Mouse (Mus musculus): ENCODE data around the gene Rab3il1. TPM values are rescaled to one million over a fixed set of nuclear protein-coding genes. Genes with fewer than 3 reads are reported as not detected.

Gene Rab3il1
- polyA plus RNA-seq (2012; rRNA removed), result 362 and 384 TPM in 2 replicates

DNA sequence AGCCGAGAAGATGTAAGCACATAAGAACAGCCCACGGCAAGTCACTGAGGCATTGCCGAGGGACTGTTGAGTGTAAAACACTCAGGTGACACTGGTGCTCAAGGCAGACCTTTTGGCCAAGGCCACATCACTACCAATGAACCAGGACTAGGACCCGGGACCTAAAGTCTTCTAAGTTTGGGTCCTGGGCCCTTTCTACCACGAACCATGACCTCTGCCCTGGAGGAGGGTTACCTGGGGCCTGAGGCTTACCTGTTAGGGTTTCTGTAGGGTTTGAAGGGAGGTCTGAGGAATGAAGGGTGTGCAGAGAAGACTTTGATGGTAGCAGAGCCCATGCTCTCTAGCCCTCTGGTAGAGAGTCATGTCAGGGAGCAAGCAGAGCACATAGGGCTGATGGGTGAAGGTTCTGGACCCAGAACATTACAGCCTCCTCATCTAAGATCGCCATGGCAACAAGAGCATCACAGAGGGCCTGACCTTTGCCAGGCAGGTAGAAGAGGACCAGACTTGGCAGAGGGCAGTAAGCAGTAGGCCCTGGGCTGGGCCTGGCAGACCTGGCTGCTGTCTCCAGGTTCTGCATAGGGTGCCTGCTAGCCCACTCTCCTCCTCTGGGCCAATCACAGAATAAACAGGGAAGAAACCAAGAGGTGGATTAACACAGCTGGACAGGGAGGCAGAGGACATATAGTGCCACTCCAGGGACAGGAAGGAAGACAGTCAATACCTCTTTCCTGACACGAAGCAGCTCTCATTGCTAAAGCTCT lies at the start of gene Rab3il1, which contains the start of gene Best1:
Rab3il1 (plus strand) TSS at position 464 of the 764 bp plus-strand sequence.
Best1 (minus strand) TSS at position 428 of the 764 bp plus-strand sequence.
- TF ChIP-seq POLR2A (IDR thresholded peaks at IDR 0.05; ENCODE audit: control insufficient read depth, low read depth, low read length), result peak; percentile 82; the same call in 1 of the 2 replicates
- no peak for TF ChIP-seq CTCF (IDR thresholded peaks at IDR 0.05; ENCODE audit: control insufficient read depth, insufficient read depth, insufficient replicate concordance, low read depth, low read length)
- Histone ChIP-seq H3K4me3 (ENCODE audit: control insufficient read depth, low read depth, low read length) (peak within 1 kb of the TSS; percentile 89), H3K4me1 (ENCODE audit: control insufficient read depth, insufficient read depth, low read length) (no peaks in the 10 kb centered on the region), H3K27ac (ENCODE audit: control insufficient read depth, insufficient read depth, low read depth, low read length) (peak within 1 kb of the TSS; percentile 68), H3K36me3 (ENCODE audit: control insufficient read depth, insufficient read depth, low read length) (no peaks in the 10 kb centered on the region), H3K27me3 (ENCODE audit: control insufficient read depth, insufficient read depth, low read length) (no peaks in the 10 kb centered on the region)

DNA sequence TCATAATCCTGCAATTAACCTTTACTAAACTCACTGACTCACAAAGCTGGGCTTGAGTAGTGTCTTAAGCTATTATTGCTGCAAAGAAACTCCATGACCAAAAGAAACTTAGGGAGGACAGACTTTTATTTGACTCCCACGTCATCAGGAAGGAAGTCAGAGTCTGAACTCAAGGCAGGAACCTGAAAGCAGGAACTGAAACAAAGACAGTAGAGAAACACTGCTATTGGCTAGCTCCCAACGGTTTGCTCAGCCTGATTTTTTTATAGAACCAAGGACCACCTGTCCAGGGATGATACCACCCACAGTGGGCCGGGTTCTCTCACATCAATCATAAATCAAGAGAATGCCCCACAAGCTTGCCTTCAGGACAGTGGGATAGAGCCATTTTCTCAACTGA lies 49.1 kb upstream of the Rab3il1 start:
- H3K4me3 ChIP-seq (ENCODE audit: control insufficient read depth, low read depth, low read length), result no peak overlapping the region
- no peaks in the 10 kb centered on the region for H3K27me3 ChIP-seq (ENCODE audit: control insufficient read depth, insufficient read depth, low read length)
- H3K27ac ChIP-seq (ENCODE audit: control insufficient read depth, insufficient read depth, low read depth, low read length), result no peak overlapping the region
- no peaks in the 10 kb centered on the region for H3K36me3 ChIP-seq (ENCODE audit: control insufficient read depth, insufficient read depth, low read length)
- H3K4me1 ChIP-seq (ENCODE audit: control insufficient read depth, insufficient read depth, low read length), result no peaks in the 10 kb centered on the region
- TF ChIP-seq POLR2A (IDR thresholded peaks at IDR 0.05; ENCODE audit: control insufficient read depth, low read depth, low read length), result no peak
- no peak for TF ChIP-seq CTCF (IDR thresholded peaks at IDR 0.05; ENCODE audit: control insufficient read depth, insufficient read depth, insufficient replicate concordance, low read depth, low read length)

DNA sequence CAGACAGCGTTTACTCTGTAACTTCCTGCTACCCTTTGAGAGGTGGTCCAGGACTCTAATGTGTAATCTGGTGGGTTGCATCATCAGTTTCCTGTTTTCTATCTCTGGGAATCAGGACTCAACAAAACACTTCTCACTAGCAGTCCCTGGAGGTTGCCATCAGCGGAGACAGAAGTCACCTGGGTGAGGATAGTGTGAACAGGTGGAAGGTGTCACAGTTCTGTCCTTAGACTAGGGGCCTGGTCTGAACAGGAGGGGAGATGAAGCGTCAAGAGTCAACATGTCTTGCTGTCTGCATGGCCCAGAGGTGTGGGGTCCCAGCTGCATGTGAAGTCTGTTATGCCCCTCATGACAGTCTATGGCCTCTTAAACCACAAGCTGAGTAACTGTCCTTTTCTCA lies 48.6 kb upstream of the Rab3il1 start:
- Histone ChIP-seq H3K36me3 (ENCODE audit: control insufficient read depth, insufficient read depth, low read length) (no peaks in the 10 kb centered on the region), H3K4me1 (ENCODE audit: control insufficient read depth, insufficient read depth, low read length) (no peaks in the 10 kb centered on the region), H3K27me3 (ENCODE audit: control insufficient read depth, insufficient read depth, low read length) (no peaks in the 10 kb centered on the region), H3K4me3 (ENCODE audit: control insufficient read depth, low read depth, low read length) (no peak overlapping the region), H3K27ac (ENCODE audit: control insufficient read depth, insufficient read depth, low read depth, low read length) (no peak overlapping the region)
- TF ChIP-seq POLR2A (IDR thresholded peaks at IDR 0.05; ENCODE audit: control insufficient read depth, low read depth, low read length) (no peak), CTCF (IDR thresholded peaks at IDR 0.05; ENCODE audit: control insufficient read depth, insufficient read depth, insufficient replicate concordance, low read depth, low read length) (no peak)

DNA sequence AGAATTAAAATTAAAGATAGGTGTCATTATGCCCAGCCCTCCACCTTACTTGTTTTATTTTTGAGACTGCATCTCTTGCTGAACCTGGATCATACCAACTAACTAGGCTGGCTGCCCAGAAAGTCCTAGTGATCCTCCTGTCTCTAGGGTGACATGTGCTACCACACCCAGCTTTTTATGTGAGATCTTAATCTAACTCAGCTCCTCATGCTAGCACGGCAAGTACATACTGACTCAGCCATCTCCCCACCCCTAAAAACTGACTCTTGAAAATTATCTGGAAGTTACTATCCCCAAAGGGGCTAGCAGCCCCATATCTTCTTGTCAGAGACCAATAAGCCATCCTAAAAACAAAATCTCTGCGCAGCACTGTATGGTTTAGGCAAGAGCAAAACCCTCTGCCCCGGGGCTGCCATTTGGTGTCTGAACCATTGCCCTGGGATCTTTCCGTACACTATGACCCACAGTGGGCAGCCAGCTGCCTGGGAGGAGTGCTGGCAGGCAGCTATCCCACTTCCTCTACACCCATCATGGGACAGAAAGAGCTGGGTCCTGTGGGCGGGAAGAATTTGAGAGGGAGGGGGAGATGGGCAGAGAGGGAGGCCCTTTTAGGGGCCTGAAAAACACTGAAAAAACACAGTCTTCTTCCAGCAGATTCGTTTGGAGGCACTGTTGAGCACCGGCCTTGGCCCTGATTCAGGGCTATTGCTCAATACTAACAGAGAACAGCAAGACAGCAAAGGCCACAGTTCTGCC lies 47.2 kb upstream of the Rab3il1 start:
- Histone ChIP-seq H3K4me3 (ENCODE audit: control insufficient read depth, low read depth, low read length) (no peak overlapping the region), H3K4me1 (ENCODE audit: control insufficient read depth, insufficient read depth, low read length) (no peaks in the 10 kb centered on the region), H3K36me3 (ENCODE audit: control insufficient read depth, insufficient read depth, low read length) (no peaks in the 10 kb centered on the region), H3K27ac (ENCODE audit: control insufficient read depth, insufficient read depth, low read depth, low read length) (peak overlapping the region; percentile 94), H3K27me3 (ENCODE audit: control insufficient read depth, insufficient read depth, low read length) (no peaks in the 10 kb centered on the region)
- TF ChIP-seq POLR2A (IDR thresholded peaks at IDR 0.05; ENCODE audit: control insufficient read depth, low read depth, low read length), result no peak; the same call in 1 of the 2 replicates
- no peak for TF ChIP-seq CTCF (IDR thresholded peaks at IDR 0.05; ENCODE audit: control insufficient read depth, insufficient read depth, insufficient replicate concordance, low read depth, low read length)

DNA sequence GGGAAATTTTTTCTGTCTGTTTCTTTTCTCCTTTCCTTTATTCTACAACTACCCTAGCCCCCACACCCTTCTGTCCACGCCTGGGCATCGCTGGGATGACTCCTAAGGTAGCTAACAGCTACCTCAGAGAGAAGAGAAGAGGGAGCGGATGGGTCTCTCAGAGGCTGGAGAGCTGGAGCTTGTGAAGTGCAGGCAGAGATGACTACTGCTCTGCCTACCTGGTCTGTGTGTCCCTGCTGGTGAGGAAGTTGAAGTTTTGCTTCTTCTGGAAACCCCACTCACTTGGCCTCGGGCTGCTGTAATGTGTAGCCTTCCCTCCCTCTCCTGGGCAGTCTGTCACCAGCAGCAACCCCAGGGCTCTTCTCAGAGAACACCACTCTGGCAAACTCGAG lies 46.7 kb upstream of the Rab3il1 start:
- Histone ChIP-seq H3K27me3 (ENCODE audit: control insufficient read depth, insufficient read depth, low read length) (no peaks in the 10 kb centered on the region), H3K4me1 (ENCODE audit: control insufficient read depth, insufficient read depth, low read length) (no peaks in the 10 kb centered on the region), H3K27ac (ENCODE audit: control insufficient read depth, insufficient read depth, low read depth, low read length) (peak overlapping the region; percentile 94), H3K36me3 (ENCODE audit: control insufficient read depth, insufficient read depth, low read length) (no peaks in the 10 kb centered on the region), H3K4me3 (ENCODE audit: control insufficient read depth, low read depth, low read length) (peak overlapping the region; percentile 17; the same call in 1 of the 2 replicates)
- no peak for TF ChIP-seq CTCF (IDR thresholded peaks at IDR 0.05; ENCODE audit: control insufficient read depth, insufficient read depth, insufficient replicate concordance, low read depth, low read length)
- TF ChIP-seq POLR2A (IDR thresholded peaks at IDR 0.05; ENCODE audit: control insufficient read depth, low read depth, low read length), result no peak

DNA sequence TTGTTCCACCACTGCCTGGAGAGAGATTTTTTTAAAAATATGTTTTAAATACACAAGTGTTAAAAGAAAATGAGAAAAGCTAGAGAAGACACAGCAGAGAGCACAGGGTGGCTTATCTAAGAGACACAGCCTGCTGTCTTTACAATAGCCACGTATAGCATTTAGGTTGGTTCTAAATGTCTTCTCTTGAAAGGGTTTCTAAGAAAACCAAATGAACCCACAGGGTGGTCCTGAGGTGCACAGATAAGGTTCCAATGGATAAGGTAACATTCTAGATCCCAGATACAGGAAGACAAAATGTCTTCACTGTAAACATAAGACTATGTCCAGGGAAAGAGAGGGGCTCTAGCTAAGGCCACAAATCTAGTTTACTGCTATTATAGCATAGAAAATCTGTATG lies 46.0 kb upstream of the Rab3il1 start:
- H3K4me3 ChIP-seq (ENCODE audit: control insufficient read depth, low read depth, low read length), result no peak overlapping the region
- H3K27me3 ChIP-seq (ENCODE audit: control insufficient read depth, insufficient read depth, low read length), result no peaks in the 10 kb centered on the region
- TF ChIP-seq CTCF (IDR thresholded peaks at IDR 0.05; ENCODE audit: control insufficient read depth, insufficient read depth, insufficient replicate concordance, low read depth, low read length) (no peak), POLR2A (IDR thresholded peaks at IDR 0.05; ENCODE audit: control insufficient read depth, low read depth, low read length) (no peak)
- H3K27ac ChIP-seq (ENCODE audit: control insufficient read depth, insufficient read depth, low read depth, low read length), result no peak overlapping the region; the same call in 1 of the 2 replicates
- no peaks in the 10 kb centered on the region for H3K36me3 ChIP-seq (ENCODE audit: control insufficient read depth, insufficient read depth, low read length)
- no peaks in the 10 kb centered on the region for H3K4me1 ChIP-seq (ENCODE audit: control insufficient read depth, insufficient read depth, low read length)
